Mouse (Mus musculus): ENCODE data around the gene Snrnp200. TPM values are rescaled to one million over a fixed set of nuclear protein-coding genes. Genes with fewer than 3 reads are reported as not detected.

Gene Snrnp200
- 129 TPM for polyA plus RNA-seq (2017; shearing (Covaris generic))

GRCm38 (mm10) chr2:127207547-127208451, at the start of gene Snrnp200, which contains the start of gene 1810024B03Rik:
Gene Snrnp200 (plus strand): TSS chr2:127208386.
Gene 1810024B03Rik (minus strand): TSS chr2:127208280.

GRCm38 (mm10) chr2:127247592-127248333, 39.6 kb downstream of the Snrnp200 start, which contains the start of the genes Ciao1 and Tmem127:
Gene Ciao1 (minus strand): TSS chr2:127247816.
Gene Tmem127 (plus strand): TSS chr2:127247908.

GRCm38 (mm10) chr2:127269491-127270299, 61.5 kb downstream of the Snrnp200 start, which contains the start of gene Stard7:
Gene Stard7 (plus strand): TSS chr2:127270218.

Other genes with a start within 250 kb of the Snrnp200 start
- 22.1 TPM for gene Ap4e1, start 199.7 kb upstream of the Snrnp200 start, polyA plus RNA-seq (2017; shearing (Covaris generic))
- 85.0 TPM for gene Blvra, start 137.7 kb upstream of the Snrnp200 start, polyA plus RNA-seq (2017; shearing (Covaris generic))
- 6.7 TPM for gene Ncaph, start 74.4 kb upstream of the Snrnp200 start, polyA plus RNA-seq (2017; shearing (Covaris generic))
- gene Itpripl1, start 64.9 kb upstream of the Snrnp200 start, polyA plus RNA-seq (2017; shearing (Covaris generic)): 8.7 TPM
- 1.4 TPM for gene 1810024B03Rik, start 106 bp upstream of the Snrnp200 start, polyA plus RNA-seq (2017; shearing (Covaris generic))
- gene Ciao1, start 39.4 kb downstream of the Snrnp200 start, polyA plus RNA-seq (2017; shearing (Covaris generic)): 119 TPM
- 23.9 TPM for gene Tmem127, start 39.5 kb downstream of the Snrnp200 start, polyA plus RNA-seq (2017; shearing (Covaris generic))
- gene Stard7, start 61.8 kb downstream of the Snrnp200 start, polyA plus RNA-seq (2017; shearing (Covaris generic)): 28.4 TPM
- 16.4 TPM for gene Dusp2, start 127.8 kb downstream of the Snrnp200 start, polyA plus RNA-seq (2017; shearing (Covaris generic))
- 0.33 TPM for gene Astl, start 130.3 kb downstream of the Snrnp200 start, polyA plus RNA-seq (2017; shearing (Covaris generic))
- not detected for gene Adra2b, start 154.8 kb downstream of the Snrnp200 start, polyA plus RNA-seq (2017; shearing (Covaris generic))
- gene Gpat2, start 216.8 kb downstream of the Snrnp200 start, polyA plus RNA-seq (2017; shearing (Covaris generic)): 0.37 TPM
- gene Fahd2a, start 236.2 kb downstream of the Snrnp200 start, polyA plus RNA-seq (2017; shearing (Covaris generic)): 40.3 TPM